In genomic region chr2:90889550-90890548, GRCm38 (mm10) we compare ENCODE assay signal across 8 mouse cellular contexts. TPM values are rescaled to one million over a fixed set of nuclear protein-coding genes. Genes with fewer than 3 reads are reported as not detected.
A peak's percentile ranks its signal among the peaks of the same experiment; 100 is the strongest.
DNase-seq lines count a peak whose midpoint lies in the region; ATAC-seq and TF ChIP-seq lines count a peak whose summit lies in the region.

No protein-coding gene starts in this region.

- WGBS in embryonic facial prominence, embryonic 12.5 days = 5% methylated on average over 120 of the region's 133 CpGs
- 4% methylated on average over 100 of the region's 133 CpGs for WGBS in heart, postnatal 0 days

- no peak overlapping the region for H3K27ac ChIP-seq in embryonic facial prominence, embryonic 12.5 days
- H3K27ac ChIP-seq in heart, postnatal 0 days (ENCODE audit: low read depth) = no peak overlapping the region

- no peak for TF ChIP-seq EP300 in heart, postnatal 0 days (IDR thresholded peaks at IDR 0.05; ENCODE audit: low read depth)

- no peak; the same call in 1 of the 2 replicates for TF ChIP-seq CTCF in heart, postnatal 0 days (IDR thresholded peaks at IDR 0.05; ENCODE audit: low read depth)

- H3K36me3 ChIP-seq in embryonic facial prominence, embryonic 12.5 days = peaks cover 21% of the 10 kb centered on the region
- peaks cover 2% of the 10 kb centered on the region; the same call in 1 of the 2 replicates for H3K36me3 ChIP-seq in heart, postnatal 0 days (replicated peaks; ENCODE audit: control insufficient read depth, insufficient read depth, low read length)

- 0 out of 2 replicates have a peak, but pooled peaks cover 7% of the 10 kb centered on the region for H3K4me1 ChIP-seq in embryonic facial prominence, embryonic 12.5 days
- H3K4me1 ChIP-seq in heart, postnatal 0 days (ENCODE audit: control insufficient read depth, insufficient read depth) = peaks cover 22% of the 10 kb centered on the region

- H3K9me3 ChIP-seq in embryonic facial prominence, embryonic 12.5 days = no peaks in the 10 kb centered on the region
- H3K9me3 ChIP-seq in heart, postnatal 0 days (replicated peaks; ENCODE audit: control insufficient read depth, low read length) = no peaks in the 10 kb centered on the region

- H3K9ac ChIP-seq in embryonic facial prominence, embryonic 12.5 days = peak overlapping the region; percentile 56
- H3K9ac ChIP-seq in heart, postnatal 0 days (replicated peaks; ENCODE audit: low read depth, low read length) = peak overlapping the region; percentile 56

- H3K27me3 ChIP-seq in embryonic facial prominence, embryonic 12.5 days = peaks cover 52% of the 10 kb centered on the region
- H3K27me3 ChIP-seq in heart, postnatal 0 days (ENCODE audit: control insufficient read depth, insufficient read depth, low read length) = peaks cover 38% of the 10 kb centered on the region

- peak overlapping the region; percentile 44 for H3K4me3 ChIP-seq in embryonic facial prominence, embryonic 12.5 days
- H3K4me3 ChIP-seq in heart, postnatal 0 days (ENCODE audit: low read depth, low read length) = peak overlapping the region; percentile 49

- DNase-seq in CD4-positive, CD25-positive, alpha-beta regulatory T cell, adult 2 months (ENCODE audit: low read depth, low spot score) = peak; percentile 81
- peak; percentile 50 for DNase-seq in adrenal gland, postnatal 25 days
- peak; percentile 41 for DNase-seq in heart, postnatal 0 days (ENCODE audit: low spot score)
- DNase-seq in kidney, postnatal 14 days = peak; percentile 73
- peak; percentile 22 for DNase-seq in lung, postnatal 25 days (ENCODE audit: low spot score)
- peak; percentile 61 for DNase-seq in retina, postnatal 7 days (ENCODE audit: low read depth, low spot score)
- DNase-seq in urinary bladder, postnatal 25 days (ENCODE audit: low spot score) = peak; percentile 39

- peak; percentile 54 for ATAC-seq in embryonic facial prominence, embryonic 12.5 days (ENCODE audit: insufficient number of reproducible peaks, insufficient read depth, low FRiP score, low TSS enrichment)
- peak; percentile 81 for ATAC-seq in heart, postnatal 0 days (ENCODE audit: insufficient read depth, low read depth)

- H3K4me2 ChIP-seq in embryonic facial prominence, embryonic 12.5 days (replicated peaks) = peak overlapping the region; percentile 63
- H3K4me2 ChIP-seq in heart, postnatal 0 days (ENCODE audit: low read depth, low read length) = peak overlapping the region; percentile 75

RNA-seq across cellular contexts. Expression of gene C1qtnf4, which starts 4.2 kb away (rescaled TPM):
- 1.00 and 1.9 TPM in 2 replicates for total RNA-seq in adrenal gland, postnatal 25 days (2021)
- 21.8 and 25.9 TPM in 2 replicates for polyA plus RNA-seq in embryonic facial prominence, embryonic 12.5 days (2016; fragmentation: Nextera tagmentation; extraction: Ambion mirVana)
- total RNA-seq in heart, postnatal 0 days (2014; rRNA removed; ENCODE audit: low replicate concordance) = 15.5 and 18.7 TPM in 2 replicates
- 23.7 and 28.1 TPM in 2 replicates for polyA plus RNA-seq in heart, postnatal 0 days (2015; fragmentation: Nextera tagmentation; extraction: Ambion mirVana)

RNA-seq across cellular contexts. Expression of gene Kbtbd4, which starts 14.7 kb away (rescaled TPM):
- total RNA-seq in adrenal gland, postnatal 25 days (2021) = 30.9 and 36.0 TPM in 2 replicates
- polyA plus RNA-seq in embryonic facial prominence, embryonic 12.5 days (2016; fragmentation: Nextera tagmentation; extraction: Ambion mirVana) = 51.1 and 53.7 TPM in 2 replicates
- 19.5 and 28.3 TPM in 2 replicates for total RNA-seq in heart, postnatal 0 days (2014; rRNA removed; ENCODE audit: low replicate concordance)
- polyA plus RNA-seq in heart, postnatal 0 days (2015; fragmentation: Nextera tagmentation; extraction: Ambion mirVana) = 16.4 and 17.8 TPM in 2 replicates

RNA-seq across cellular contexts. Expression of gene Ndufs3, which starts 14.8 kb away (rescaled TPM):
- total RNA-seq in adrenal gland, postnatal 25 days (2021) = 313 and 358 TPM in 2 replicates
- polyA plus RNA-seq in embryonic facial prominence, embryonic 12.5 days (2016; fragmentation: Nextera tagmentation; extraction: Ambion mirVana) = 208 and 212 TPM in 2 replicates
- 556 and 596 TPM in 2 replicates for total RNA-seq in heart, postnatal 0 days (2014; rRNA removed; ENCODE audit: low replicate concordance)
- polyA plus RNA-seq in heart, postnatal 0 days (2015; fragmentation: Nextera tagmentation; extraction: Ambion mirVana) = 620 and 652 TPM in 2 replicates

RNA-seq across cellular contexts. Expression of gene Mtch2, which starts 42.9 kb away (rescaled TPM):
- 248 and 259 TPM in 2 replicates for total RNA-seq in adrenal gland, postnatal 25 days (2021)
- 191 and 198 TPM in 2 replicates for polyA plus RNA-seq in embryonic facial prominence, embryonic 12.5 days (2016; fragmentation: Nextera tagmentation; extraction: Ambion mirVana)
- total RNA-seq in heart, postnatal 0 days (2014; rRNA removed; ENCODE audit: low replicate concordance) = 181 and 206 TPM in 2 replicates
- 246 and 266 TPM in 2 replicates for polyA plus RNA-seq in heart, postnatal 0 days (2015; fragmentation: Nextera tagmentation; extraction: Ambion mirVana)

RNA-seq across cellular contexts. Expression of gene Celf1, which starts 50.3 kb away (rescaled TPM):
- total RNA-seq in adrenal gland, postnatal 25 days (2021) = 92.6 and 96.8 TPM in 2 replicates
- 113 and 116 TPM in 2 replicates for polyA plus RNA-seq in embryonic facial prominence, embryonic 12.5 days (2016; fragmentation: Nextera tagmentation; extraction: Ambion mirVana)
- total RNA-seq in heart, postnatal 0 days (2014; rRNA removed; ENCODE audit: low replicate concordance) = 85.6 and 113 TPM in 2 replicates
- polyA plus RNA-seq in heart, postnatal 0 days (2015; fragmentation: Nextera tagmentation; extraction: Ambion mirVana) = 63.9 and 72.6 TPM in 2 replicates

Comparison
In these comparisons a context has a peak if more than half of its experiments do, and no peak if none do; other contexts are left out.
1. DNase-seq: peak in every context shown above with its lines; median percentile 81 in CD4-positive, CD25-positive, alpha-beta regulatory T cell, adult 2 months; 73 in kidney, postnatal 14 days; 61 in retina, postnatal 7 days; 50 in adrenal gland, postnatal 25 days; 41 in heart, postnatal 0 days; 39 in urinary bladder, postnatal 25 days; 22 in lung, postnatal 25 days.